Mouse (Mus musculus): ENCODE measurements at regions not wholly inside any gene's neighbourhood (a gene's known extent, or its start where the extent isn't known, plus 50 kb on each side); places are given as distances from the start of the nearest gene placed in this dataset.

- ATAC-seq (ENCODE audit: low FRiP score, low read depth): no peak
- WGBS: 87% methylated on average over 3 of the region's 3 CpGs
- H3K4me2 ChIP-seq: no peak overlapping the region
Measured at GRCm38 (mm10) chr5:43125774-43126536, 107.0 kb upstream of the Cpeb2 start.

GRCm38 (mm10) chr5:43130377-43130776, 102.6 kb upstream of the Cpeb2 start:
- Histone ChIP-seq H3K4me3 (no peak overlapping the region), H3K36me3 (no peaks in the 10 kb centered on the region), H3K9me3 (no peaks in the 10 kb centered on the region), H3K4me1 (replicated peaks) (no peaks in the 10 kb centered on the region), H3K4me2 (no peak overlapping the region), H3K27me3 (no peaks in the 10 kb centered on the region), H3K27ac (replicated peaks) (no peak overlapping the region), H3K9ac (no peak overlapping the region)
- ATAC-seq (ENCODE audit: low FRiP score, low read depth): no peak
- 75% methylated on average over 4 of the region's 4 CpGs for WGBS

More at GRCm38 (mm10) chr5:43125774-43126536, 107.0 kb upstream of the Cpeb2 start:
- no peak overlapping the region for H3K9ac ChIP-seq
- no peaks in the 10 kb centered on the region for H3K36me3 ChIP-seq
- H3K27ac ChIP-seq (replicated peaks): no peak overlapping the region
- H3K4me3 ChIP-seq: no peak overlapping the region
- no peaks in the 10 kb centered on the region for H3K4me1 ChIP-seq (replicated peaks)
- no peaks in the 10 kb centered on the region for H3K9me3 ChIP-seq
- H3K27me3 ChIP-seq: no peaks in the 10 kb centered on the region

DNA sequence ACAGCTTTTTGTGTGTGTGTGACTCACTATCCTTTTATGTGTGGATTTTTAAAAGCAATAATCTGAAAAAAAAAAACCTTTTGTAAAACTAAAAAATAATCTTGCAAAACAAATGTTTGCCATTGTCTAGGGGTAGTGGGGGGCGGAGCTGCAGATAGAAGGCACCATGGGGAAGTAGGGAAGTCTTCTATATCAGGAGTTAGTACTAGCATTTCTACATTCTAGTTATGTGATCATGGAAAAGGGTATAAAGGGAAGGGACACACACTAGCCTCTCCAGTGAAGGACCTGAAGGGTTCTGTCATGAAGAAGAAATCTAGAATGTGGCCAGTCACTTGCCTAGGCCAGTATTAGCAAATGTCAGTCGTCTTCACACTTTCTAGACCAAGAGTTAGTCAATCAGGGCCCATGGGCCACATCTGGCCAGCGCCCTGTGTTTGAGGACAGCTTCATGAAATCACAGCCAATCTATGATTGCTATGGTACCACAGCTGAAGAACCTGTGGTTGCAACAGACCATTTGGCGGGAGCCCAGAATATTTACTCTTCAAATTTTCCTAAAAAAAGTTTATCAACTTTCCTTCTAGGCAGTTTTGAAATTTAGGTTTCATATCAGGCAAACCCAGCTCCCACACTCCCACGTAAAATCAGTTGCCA, 101.9 kb upstream of the Cpeb2 start:
- H3K4me3 ChIP-seq: no peak overlapping the region
- no peak overlapping the region for H3K27ac ChIP-seq (replicated peaks)
- H3K4me2 ChIP-seq: no peak overlapping the region
- WGBS: 92% methylated on average over 5 of the region's 5 CpGs
- ATAC-seq (ENCODE audit: low FRiP score, low read depth): no peak
- no peaks in the 10 kb centered on the region for H3K27me3 ChIP-seq
- no peaks in the 10 kb centered on the region for H3K36me3 ChIP-seq
- H3K9me3 ChIP-seq: no peaks in the 10 kb centered on the region
- H3K9ac ChIP-seq: no peak overlapping the region
- no peaks in the 10 kb centered on the region for H3K4me1 ChIP-seq (replicated peaks)

DNA sequence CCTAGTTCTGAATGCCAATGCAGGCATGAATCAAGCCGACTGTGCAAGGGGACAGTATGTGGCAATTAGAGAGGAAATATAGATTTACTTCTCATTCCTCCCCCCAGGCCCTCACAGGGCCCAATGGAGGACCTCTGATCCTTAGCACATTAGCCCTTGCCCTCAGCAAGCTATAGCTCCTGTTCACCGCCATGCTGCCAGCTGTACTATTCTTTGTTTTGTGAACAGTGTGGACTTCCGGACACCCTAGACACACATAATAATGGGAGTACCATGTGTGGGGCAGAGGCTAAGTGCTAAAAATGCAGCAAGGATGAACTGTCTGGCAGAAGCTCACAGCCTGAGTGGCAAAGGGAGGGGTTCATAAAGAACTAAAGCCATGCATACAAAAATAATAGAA, 99.3 kb upstream of the Cpeb2 start:
- no peaks in the 10 kb centered on the region for H3K36me3 ChIP-seq
- ATAC-seq (ENCODE audit: low FRiP score, low read depth): no peak
- no peak overlapping the region for H3K4me2 ChIP-seq
- no peaks in the 10 kb centered on the region for H3K4me1 ChIP-seq (replicated peaks)
- 65% methylated on average over 3 of the region's 3 CpGs for WGBS
- H3K9ac ChIP-seq: no peak overlapping the region
- H3K9me3 ChIP-seq: no peaks in the 10 kb centered on the region
- no peak overlapping the region for H3K27ac ChIP-seq (replicated peaks)
- H3K27me3 ChIP-seq: no peaks in the 10 kb centered on the region
- no peak overlapping the region for H3K4me3 ChIP-seq

DNA sequence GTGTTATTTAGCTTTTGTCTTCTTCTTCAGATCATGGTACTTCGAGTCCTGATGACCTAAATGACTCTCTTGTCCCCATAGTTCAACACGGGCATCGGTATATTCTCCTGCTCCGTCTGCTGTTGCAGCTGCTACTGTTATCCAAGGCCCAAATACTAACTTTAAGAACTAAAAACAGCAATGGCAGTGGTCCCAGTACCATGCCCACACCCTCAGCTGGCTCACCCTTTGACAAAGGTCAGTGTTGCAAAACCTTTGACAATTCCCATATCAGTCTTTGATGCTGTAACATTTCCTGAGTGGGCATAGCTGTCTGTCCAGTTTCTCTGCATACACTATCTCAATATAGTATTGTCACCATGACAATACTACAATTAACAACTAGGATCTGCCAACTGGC, 96.8 kb upstream of the Cpeb2 start:
- no peak overlapping the region for H3K27ac ChIP-seq (replicated peaks)
- H3K27me3 ChIP-seq: no peaks in the 10 kb centered on the region
- no peak overlapping the region for H3K4me2 ChIP-seq
- no peak overlapping the region for H3K4me3 ChIP-seq
- H3K9me3 ChIP-seq: no peaks in the 10 kb centered on the region
- no peak for ATAC-seq (ENCODE audit: low FRiP score, low read depth)
- H3K36me3 ChIP-seq: no peaks in the 10 kb centered on the region
- no peak overlapping the region for H3K9ac ChIP-seq
- 92% methylated on average over 4 of the region's 4 CpGs for WGBS
- no peaks in the 10 kb centered on the region for H3K4me1 ChIP-seq (replicated peaks)

DNA sequence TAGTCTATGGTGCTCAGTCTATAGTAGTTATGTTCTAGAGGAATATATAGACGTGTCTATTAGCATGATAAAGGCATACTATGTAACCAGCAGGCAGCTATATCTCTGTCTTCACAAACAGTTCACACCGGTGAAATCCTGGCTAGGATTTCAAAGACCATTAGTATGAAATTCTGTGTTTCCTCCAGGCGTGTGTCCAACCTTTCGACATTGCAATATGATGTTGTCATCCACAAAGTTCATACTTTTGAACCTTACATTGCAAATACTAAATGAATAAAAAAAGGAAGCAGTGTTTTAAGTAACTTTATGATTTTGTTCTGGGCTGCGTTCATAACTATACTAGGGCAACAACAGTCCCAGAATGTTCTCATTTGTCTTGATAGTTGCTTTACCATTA, 95.2 kb upstream of the Cpeb2 start:
- Histone ChIP-seq H3K27me3 (no peaks in the 10 kb centered on the region), H3K4me1 (replicated peaks) (no peaks in the 10 kb centered on the region), H3K4me2 (no peak overlapping the region), H3K36me3 (no peaks in the 10 kb centered on the region), H3K27ac (replicated peaks) (no peak overlapping the region), H3K4me3 (no peak overlapping the region), H3K9ac (no peak overlapping the region), H3K9me3 (no peaks in the 10 kb centered on the region)
- ATAC-seq (ENCODE audit: low FRiP score, low read depth): no peak
- 84% methylated on average over 5 of the region's 5 CpGs for WGBS

DNA sequence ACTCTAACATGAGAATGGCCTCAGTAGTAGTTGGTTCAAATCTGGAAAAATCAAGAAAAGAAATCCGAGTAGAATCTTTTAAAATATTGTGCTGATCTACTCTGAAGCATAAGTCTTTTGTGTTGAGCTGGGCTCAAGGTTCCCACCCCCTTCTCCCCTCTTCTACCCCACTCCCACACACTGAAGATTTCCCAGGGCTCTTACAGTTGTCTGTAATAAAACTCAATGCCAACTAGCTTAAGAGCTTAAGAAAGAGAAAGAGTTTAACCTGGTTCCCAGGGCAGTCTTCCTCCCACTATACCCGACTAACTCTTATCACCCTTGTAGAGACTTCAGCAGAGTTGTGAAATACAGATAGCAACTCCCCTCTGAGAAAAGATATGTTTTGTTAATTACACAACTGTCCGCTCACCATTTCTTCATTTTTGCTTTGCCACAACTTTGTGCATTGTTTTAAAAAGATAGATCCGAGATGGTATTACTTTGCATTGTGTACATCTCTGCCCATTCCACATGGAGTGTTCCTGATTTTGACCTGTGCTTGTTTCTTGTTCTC, 94.0 kb upstream of the Cpeb2 start:
- H3K27ac ChIP-seq (replicated peaks): no peak overlapping the region
- H3K9ac ChIP-seq: no peak overlapping the region
- WGBS: 93% methylated on average over 4 of the region's 4 CpGs
- H3K36me3 ChIP-seq: no peaks in the 10 kb centered on the region
- H3K27me3 ChIP-seq: no peaks in the 10 kb centered on the region
- no peak overlapping the region for H3K4me2 ChIP-seq
- no peak for ATAC-seq (ENCODE audit: low FRiP score, low read depth)
- H3K4me1 ChIP-seq (replicated peaks): no peaks in the 10 kb centered on the region
- no peaks in the 10 kb centered on the region for H3K9me3 ChIP-seq
- H3K4me3 ChIP-seq: no peak overlapping the region

GRCm38 (mm10) chr5:43139813-43140212, 93.2 kb upstream of the Cpeb2 start:
- 83% methylated on average over 1 of the region's 1 CpGs for WGBS
- no peaks in the 10 kb centered on the region for H3K27me3 ChIP-seq
- H3K27ac ChIP-seq (replicated peaks): no peak overlapping the region
- no peaks in the 10 kb centered on the region for H3K36me3 ChIP-seq
- no peaks in the 10 kb centered on the region for H3K4me1 ChIP-seq (replicated peaks)
- no peak overlapping the region for H3K9ac ChIP-seq
- H3K4me2 ChIP-seq: no peak overlapping the region
- no peak overlapping the region for H3K4me3 ChIP-seq
- no peaks in the 10 kb centered on the region for H3K9me3 ChIP-seq
- no peak for ATAC-seq (ENCODE audit: low FRiP score, low read depth)

DNA sequence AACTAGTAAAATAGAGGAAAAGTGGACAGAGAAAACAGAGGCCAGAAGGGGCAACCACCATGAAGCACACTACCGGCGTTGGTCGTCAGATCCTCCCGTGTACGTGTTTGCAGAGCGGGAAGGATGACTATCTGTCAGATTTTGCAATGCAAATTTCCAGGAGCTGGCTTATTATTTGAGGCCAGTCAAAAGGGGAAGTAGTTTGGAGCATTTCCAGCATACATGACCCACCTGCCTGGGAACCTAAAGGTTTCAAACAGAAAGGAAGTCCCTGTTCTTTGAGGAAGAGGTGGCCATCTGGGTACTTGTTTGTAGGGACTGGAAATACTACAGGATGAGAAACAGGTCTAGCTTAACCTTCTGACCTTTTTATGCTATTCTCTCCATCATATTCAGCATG, 87.0 kb upstream of the Cpeb2 start:
- no peaks in the 10 kb centered on the region for H3K36me3 ChIP-seq
- ATAC-seq (ENCODE audit: low FRiP score, low read depth): no peak
- H3K4me2 ChIP-seq: no peak overlapping the region
- no peaks in the 10 kb centered on the region for H3K9me3 ChIP-seq
- no peak overlapping the region for H3K4me3 ChIP-seq
- H3K27me3 ChIP-seq: no peaks in the 10 kb centered on the region
- 82% methylated on average over 6 of the region's 6 CpGs for WGBS
- H3K4me1 ChIP-seq (replicated peaks): no peaks in the 10 kb centered on the region; the same call in 1 of the 2 replicates
- no peak overlapping the region for H3K9ac ChIP-seq
- H3K27ac ChIP-seq (replicated peaks): no peak overlapping the region

- Histone ChIP-seq H3K9ac (no peak overlapping the region), H3K4me3 (no peak overlapping the region), H3K27me3 (no peaks in the 10 kb centered on the region), H3K4me2 (no peak overlapping the region), H3K36me3 (no peaks in the 10 kb centered on the region), H3K27ac (replicated peaks) (no peak overlapping the region), H3K9me3 (no peaks in the 10 kb centered on the region), H3K4me1 (replicated peaks) (no peaks in the 10 kb centered on the region; the same call in 1 of the 2 replicates)
- no peak for ATAC-seq (ENCODE audit: low FRiP score, low read depth)
- 93% methylated on average over 2 of the region's 2 CpGs for WGBS
Measured at GRCm38 (mm10) chr5:43146928-43147327, 86.0 kb upstream of the Cpeb2 start.

DNA sequence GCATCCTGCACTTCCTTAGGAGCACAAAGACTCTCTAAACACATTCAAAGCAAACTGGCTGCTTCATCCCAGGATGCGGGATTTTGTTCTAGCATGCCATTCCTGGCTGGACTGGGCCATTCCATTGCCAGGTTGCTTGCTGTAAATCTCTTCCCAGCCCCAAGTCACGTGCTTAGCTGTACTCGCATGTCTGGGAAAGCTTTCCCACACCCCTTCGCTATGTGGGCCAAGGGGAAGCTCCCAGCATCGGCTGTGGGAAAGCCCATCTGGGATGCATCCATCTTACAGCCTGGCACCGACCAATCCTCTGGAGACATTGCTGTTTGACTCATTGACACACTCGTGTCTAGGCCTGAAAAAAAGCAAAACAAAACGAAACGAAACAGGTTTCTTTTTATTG, 84.5 kb upstream of the Cpeb2 start:
- H3K4me3 ChIP-seq: no peak overlapping the region
- no peaks in the 10 kb centered on the region for H3K27me3 ChIP-seq
- H3K4me2 ChIP-seq: no peak overlapping the region
- no peak overlapping the region for H3K9ac ChIP-seq
- no peaks in the 10 kb centered on the region; the same call in none of the 2 replicates for H3K4me1 ChIP-seq (replicated peaks)
- no peak overlapping the region for H3K27ac ChIP-seq (replicated peaks)
- 43% methylated on average over 9 of the region's 9 CpGs for WGBS
- no peaks in the 10 kb centered on the region for H3K36me3 ChIP-seq
- H3K9me3 ChIP-seq: no peaks in the 10 kb centered on the region
- ATAC-seq (ENCODE audit: low FRiP score, low read depth): 0 out of 2 replicates have a peak, but pooled peaks have one; percentile 46

DNA sequence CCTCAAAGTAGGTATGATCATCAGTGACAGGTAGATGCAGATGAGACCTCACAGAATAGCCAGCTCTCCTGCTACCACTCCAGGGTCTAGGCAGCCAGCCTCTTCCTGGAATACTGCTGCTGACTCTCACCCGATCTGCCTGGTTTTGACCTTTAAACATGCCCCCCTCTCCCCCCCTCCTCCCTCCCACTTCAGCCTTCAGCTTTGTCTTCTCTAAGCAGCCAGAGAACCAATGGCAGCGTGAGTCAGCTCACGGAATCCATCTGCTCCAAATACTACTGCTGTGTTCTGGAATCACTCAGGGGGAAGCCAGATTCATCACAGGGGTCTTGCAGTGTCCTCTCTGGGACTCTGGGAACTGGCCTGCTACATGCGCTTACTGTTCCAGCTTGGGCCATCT, 83.4 kb upstream of the Cpeb2 start:
- Histone ChIP-seq H3K27ac (replicated peaks) (no peak overlapping the region), H3K4me2 (no peak overlapping the region), H3K9ac (no peak overlapping the region), H3K4me1 (replicated peaks) (no peaks in the 10 kb centered on the region; the same call in none of the 2 replicates), H3K4me3 (no peak overlapping the region), H3K9me3 (no peaks in the 10 kb centered on the region), H3K27me3 (no peaks in the 10 kb centered on the region), H3K36me3 (no peaks in the 10 kb centered on the region)
- no peak for ATAC-seq (ENCODE audit: low FRiP score, low read depth)
- WGBS: 34% methylated on average over 4 of the region's 4 CpGs
